Mouse (Mus musculus) testis, adult 2 months (tissue): ENCODE measurements around the gene Smim5.

Source experiments
- CTCF ChIP-seq: fragments of 200-500 bp; IDR thresholded peaks from 2 replicates; pipeline ENCODE4 v1.5.1; 2012; ENCODE audit warnings: low read depth, mild to moderate bottlenecking, inconsistent platforms, low read length, moderate library complexity; ENCODE audit not compliant: control insufficient read depth, insufficient read depth, insufficient replicate concordance
- POLR2A ChIP-seq: fragments of 200-500 bp; IDR thresholded peaks from 2 replicates; pipeline ENCODE4 v1.6.1; 2012; ENCODE audit warnings: low read depth, mild to moderate bottlenecking, inconsistent platforms, low read length, moderate library complexity; ENCODE audit not compliant: control insufficient read depth

DNA sequence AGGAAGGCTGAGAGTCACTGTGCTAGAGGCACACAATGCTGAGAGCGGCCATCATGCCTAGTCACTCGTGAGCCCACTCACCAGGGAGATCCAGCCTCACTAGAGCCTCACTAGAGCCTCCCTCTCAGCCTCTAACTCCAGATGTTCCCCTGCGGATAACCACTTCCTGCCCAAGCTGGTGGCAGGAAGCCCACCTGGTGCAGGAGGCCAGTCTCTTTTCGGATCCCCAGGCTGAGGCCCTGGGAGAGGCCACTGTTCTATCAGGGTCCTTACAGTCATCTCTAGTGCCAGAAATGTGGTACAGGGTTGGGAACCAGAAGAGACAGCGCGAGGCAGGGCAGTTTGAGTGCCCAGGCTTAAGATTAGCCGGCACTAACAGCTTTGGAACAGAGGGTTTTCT is 1.3 kb upstream of the Smim5 start:
- TF ChIP-seq POLR2A (no peak), CTCF (no peak)
